Mouse (Mus musculus) ES-E14 (cell line): ENCODE data around the gene Mex3d. TPM values are rescaled to one million over a fixed set of nuclear protein-coding genes. Genes with fewer than 3 reads are reported as not detected.

ENCODE experiments used
- DNase-seq: peaks from one replicate; pipeline ENCODE4 v3.0.0-alpha.2; 2013; ENCODE audit warnings: low read depth, low spot score
- H3K27ac ChIP-seq: 2 replicates; pipeline ENCODE4 v1.5.1; 2012; ENCODE audit warnings: low read depth, mild to moderate bottlenecking, low read length, moderate library complexity, mixed read lengths; ENCODE audit not compliant: poor library complexity, insufficient read depth, severe bottlenecking
- H3K36me3 ChIP-seq: 2 replicates; pipeline ENCODE4 v1.6.1; 2012; ENCODE audit warnings: mild to moderate bottlenecking, low read length, moderate library complexity, mixed read lengths; ENCODE audit not compliant: control insufficient read depth, poor library complexity, insufficient read depth, severe bottlenecking
- H3K4me1 ChIP-seq, 2 experiments: fragments of 150-350 bp in 1 of 2; sonication (generic) in 1 of 2; 2 replicates each; pipeline ENCODE4 v1.6.1; 2012; ENCODE audit warnings: low read length in 2 of 2, mild to moderate bottlenecking in 1 of 2, mixed read lengths in 1 of 2; ENCODE audit not compliant: control insufficient read depth in 2 of 2, insufficient read depth in 2 of 2, poor library complexity in 1 of 2
- H3K4me3 ChIP-seq, 2 experiments: fragments of 150-350 bp in 1 of 2; sonication (generic) in 1 of 2; 2 replicates each; pipeline ENCODE4 v1.5.1; 2012; ENCODE audit warnings: low read length in 2 of 2, low read depth in 1 of 2, mild to moderate bottlenecking in 1 of 2, mixed read lengths in 1 of 2; ENCODE audit not compliant: insufficient read depth in 1 of 2, poor library complexity in 1 of 2, severe bottlenecking in 1 of 2
- H3K9ac ChIP-seq: 2 replicates; pipeline ENCODE4 v1.6.1; 2012; ENCODE audit warnings: low read depth, mild to moderate bottlenecking, low read length, mixed read lengths; ENCODE audit not compliant: poor library complexity, insufficient read depth, severe bottlenecking
- H3K9me3 ChIP-seq: fragments of 150-350 bp; sonication (generic); 2 replicates; pipeline ENCODE4 v1.6.1; 2012; ENCODE audit warnings: low read depth, mild to moderate bottlenecking, low read length; ENCODE audit not compliant: control insufficient read depth, insufficient read depth
- CHD2 ChIP-seq: IDR thresholded peaks from 2 replicates; pipeline ENCODE4 v1.6.1; 2014; ENCODE audit warnings: mild to moderate bottlenecking, low read depth, low read length, inconsistent platforms
- HCFC1 ChIP-seq: IDR thresholded peaks from 2 replicates; pipeline ENCODE4 v1.6.1; 2012; ENCODE audit warnings: low read length, inconsistent platforms, borderline replicate concordance; ENCODE audit not compliant: insufficient read depth
- MAFK ChIP-seq: IDR thresholded peaks from 2 replicates; pipeline ENCODE4 v1.6.1; 2014; ENCODE audit warnings: mild to moderate bottlenecking, low read depth, low read length, inconsistent platforms; ENCODE audit not compliant: insufficient read depth
- ZC3H11A ChIP-seq: IDR thresholded peaks from 2 replicates; pipeline ENCODE4 v1.6.1; 2012; ENCODE audit warnings: low read depth, mild to moderate bottlenecking, inconsistent platforms, low read length, borderline replicate concordance
- ZNF384 ChIP-seq: IDR thresholded peaks from 2 replicates; pipeline ENCODE4 v1.6.1; 2012; ENCODE audit warnings: low read depth, low read length, inconsistent platforms
- in situ Hi-C, 2 experiments: fragments of 600-800 bp; cut with MboI; formaldehyde crosslinking; loops; one replicate each; pipeline ENCODE4 v1.15.1; 2025; ENCODE audit warnings: low sequenced_read_pairs in 2 of 2, inconsistent platforms in 1 of 2; ENCODE audit not compliant: unreplicated experiment in 2 of 2
- total RNA-seq: library from RNA; depleted of rRNA; stranded (reverse); fragments of 300-350 nt; gene quantifications from 2 replicates; pipeline ENCODE4 v1.2.3, GENCODE M21; 2012

The Mex3d gene
- total RNA-seq, 1 experiment: 27.1 TPM

- Histone ChIP-seq H3K36me3 (no peaks in the 10 kb centered on the region), H3K9me3 (no peaks in the 10 kb centered on the region), H3K4me3 (peak within 1 kb of the TSS; percentile 48 to 71), H3K4me1 (peaks cover 3 to 7% of the 10 kb centered on the region in 2 experiments; a peak in 2 of 4 replicates), H3K27ac (no peak within 1 kb of the TSS), H3K9ac (peak within 1 kb of the TSS; percentile 75)
- TF ChIP-seq MAFK: no peak
- no peak for TF ChIP-seq ZC3H11A
- no peak for TF ChIP-seq CHD2
- TF ChIP-seq HCFC1: no peak
- TF ChIP-seq ZNF384: no peak
- in situ Hi-C loops: no loop called here
- no peak for DNase-seq
Observed at GRCm38 (mm10) chr10:80356001-80356682, 31.3 kb downstream of the Mex3d start, which contains the start of gene Plk5. Plk5 (plus strand) TSS chr10:80356459.

- no peak overlapping the region for H3K9ac ChIP-seq
- in situ Hi-C loops: no loop called here
- H3K27ac ChIP-seq: no peak overlapping the region
- no peaks in the 10 kb centered on the region for H3K36me3 ChIP-seq
- H3K4me1 ChIP-seq: peaks cover 3 to 7% of the 10 kb centered on the region in 2 experiments; a peak in 2 of 4 replicates
- DNase-seq: no peak
- no peak overlapping the region for H3K4me3 ChIP-seq
- H3K9me3 ChIP-seq: no peaks in the 10 kb centered on the region
- TF ChIP-seq ZC3H11A (no peak), MAFK (no peak), CHD2 (no peak), ZNF384 (no peak), HCFC1 (no peak)
Observed at GRCm38 (mm10) chr10:80355431-80355830, 32.0 kb downstream of the Mex3d start.

GRCm38 (mm10) chr10:80352727-80353126, 34.7 kb downstream of the Mex3d start:
- TF ChIP-seq CHD2 (no peak), HCFC1 (no peak)
- Histone ChIP-seq H3K9ac (no peak overlapping the region), H3K36me3 (no peaks in the 10 kb centered on the region), H3K9me3 (no peaks in the 10 kb centered on the region), H3K4me3 (no peak overlapping the region), H3K27ac (no peak overlapping the region), H3K4me1 (peaks cover 3 to 7% of the 10 kb centered on the region in 2 experiments; a peak in 3 of 4 replicates)
- in situ Hi-C loops: no loop called here
- DNase-seq: no peak

GRCm38 (mm10) chr10:80351896-80352295, 35.6 kb downstream of the Mex3d start:
- H3K4me1 ChIP-seq: peaks cover 0 to 10% of the 10 kb centered on the region in 2 experiments; a peak in 2 of 4 replicates
- no peak overlapping the region for H3K27ac ChIP-seq
- TF ChIP-seq HCFC1: no peak
- no peak for TF ChIP-seq ZC3H11A
- no peak for TF ChIP-seq ZNF384
- TF ChIP-seq MAFK: no peak
- TF ChIP-seq CHD2: no peak
- H3K36me3 ChIP-seq: no peaks in the 10 kb centered on the region
- no peak overlapping the region for H3K4me3 ChIP-seq
- in situ Hi-C loops: no loop called here
- H3K9ac ChIP-seq: no peak overlapping the region
- no peak for DNase-seq
- H3K9me3 ChIP-seq: no peaks in the 10 kb centered on the region

GRCm38 (mm10) chr10:80350292-80350691, 37.2 kb downstream of the Mex3d start:
- H3K4me3 ChIP-seq: no peak overlapping the region

More at GRCm38 (mm10) chr10:80350292-80350691, 37.2 kb downstream of the Mex3d start:
- TF ChIP-seq HCFC1: no peak
- peak; percentile 30; the same call in 1 of the 2 replicates for TF ChIP-seq ZC3H11A
- DNase-seq: peak; percentile 82
- in situ Hi-C loops: no loop called here
- Histone ChIP-seq H3K9me3 (no peaks in the 10 kb centered on the region), H3K4me1 (peaks cover under 1 to 11% of the 10 kb centered on the region in 2 experiments; a peak in 3 of 4 replicates), H3K36me3 (no peaks in the 10 kb centered on the region), H3K27ac (no peak overlapping the region), H3K9ac (no peak overlapping the region)
